Mouse (Mus musculus) testis, adult 2 months (tissue): ENCODE results near the gene Tmbim1. TPM values are rescaled to one million over a fixed set of nuclear protein-coding genes. Genes with fewer than 3 reads are reported as not detected.

Source experiments
- H3K27ac ChIP-seq: fragments of 200-500 bp; 2 replicates; pipeline ENCODE4 v1.5.1; 2012; ENCODE audit warnings: low read depth, low read length; ENCODE audit not compliant: control insufficient read depth, insufficient read depth
- H3K27me3 ChIP-seq: fragments of 200-500 bp; 2 replicates; pipeline ENCODE4 v1.6.1; 2012; ENCODE audit warnings: mild to moderate bottlenecking, low read length, moderate library complexity; ENCODE audit not compliant: control insufficient read depth, insufficient read depth
- H3K36me3 ChIP-seq: fragments of 200-500 bp; 2 replicates; pipeline ENCODE4 v1.6.1; 2012; ENCODE audit warnings: mild to moderate bottlenecking, low read length; ENCODE audit not compliant: control insufficient read depth, insufficient read depth
- H3K4me1 ChIP-seq: fragments of 200-500 bp; 2 replicates; pipeline ENCODE4 v1.6.1; 2012; ENCODE audit warnings: low read length; ENCODE audit not compliant: control insufficient read depth, insufficient read depth
- H3K4me3 ChIP-seq: fragments of 200-500 bp; 2 replicates; pipeline ENCODE4 v1.5.1; 2012; ENCODE audit warnings: low read depth, mild to moderate bottlenecking, low read length, moderate library complexity, mixed read lengths; ENCODE audit not compliant: control insufficient read depth
- CTCF ChIP-seq: fragments of 200-500 bp; IDR thresholded peaks from 2 replicates; pipeline ENCODE4 v1.5.1; 2012; ENCODE audit warnings: low read depth, mild to moderate bottlenecking, inconsistent platforms, low read length, moderate library complexity; ENCODE audit not compliant: control insufficient read depth, insufficient read depth, insufficient replicate concordance
- POLR2A ChIP-seq: fragments of 200-500 bp; IDR thresholded peaks from 2 replicates; pipeline ENCODE4 v1.6.1; 2012; ENCODE audit warnings: low read depth, mild to moderate bottlenecking, inconsistent platforms, low read length, moderate library complexity; ENCODE audit not compliant: control insufficient read depth
- polyA plus RNA-seq: library from polyadenylated mRNA; depleted of rRNA; stranded (reverse); fragments of >200 nt; gene quantifications from 2 replicates; pipeline ENCODE4 v1.2.3, GENCODE M21; 2012

Gene Tmbim1
- polyA plus RNA-seq, 1 experiment, result 6.3 TPM

- no peak overlapping the region for H3K27ac ChIP-seq
- H3K27me3 ChIP-seq, result no peaks in the 10 kb centered on the region
- H3K4me1 ChIP-seq, result no peaks in the 10 kb centered on the region
- peaks cover 1% of the 10 kb centered on the region for H3K36me3 ChIP-seq
- TF ChIP-seq CTCF (no peak), POLR2A (no peak)
- no peak overlapping the region for H3K4me3 ChIP-seq
Measured at GRCm38 (mm10) chr1:74262510-74262909, 42.9 kb downstream of the Tmbim1 start.

- peaks cover 4% of the 10 kb centered on the region for H3K36me3 ChIP-seq
- H3K27me3 ChIP-seq, result no peaks in the 10 kb centered on the region
- no peaks in the 10 kb centered on the region for H3K4me1 ChIP-seq
- no peak overlapping the region for H3K4me3 ChIP-seq
- no peak overlapping the region for H3K27ac ChIP-seq
- TF ChIP-seq POLR2A, result no peak
- TF ChIP-seq CTCF, result no peak
Measured at GRCm38 (mm10) chr1:74256782-74257181, 48.6 kb downstream of the Tmbim1 start.

GRCm38 (mm10) chr1:74255704-74256345 lies 49.6 kb downstream of the Tmbim1 start:
- H3K27me3 ChIP-seq, result no peaks in the 10 kb centered on the region
- no peak overlapping the region for H3K27ac ChIP-seq
- peaks cover 4% of the 10 kb centered on the region for H3K36me3 ChIP-seq
- H3K4me3 ChIP-seq, result no peak overlapping the region
- TF ChIP-seq CTCF (no peak), POLR2A (no peak)
- H3K4me1 ChIP-seq, result no peaks in the 10 kb centered on the region

- Histone ChIP-seq H3K4me3 (no peak overlapping the region), H3K4me1 (peaks cover 2% of the 10 kb centered on the region; the same call in 1 of the 2 replicates), H3K27ac (no peak overlapping the region), H3K27me3 (no peaks in the 10 kb centered on the region), H3K36me3 (peaks cover 2% of the 10 kb centered on the region; the same call in 1 of the 2 replicates)
- TF ChIP-seq POLR2A (no peak), CTCF (no peak)
Measured at GRCm38 (mm10) chr1:74250096-74250495, 55.3 kb downstream of the Tmbim1 start.

GRCm38 (mm10) chr1:74249331-74249980 lies 56.0 kb downstream of the Tmbim1 start:
- TF ChIP-seq POLR2A (no peak), CTCF (no peak)
- Histone ChIP-seq H3K4me3 (no peak overlapping the region), H3K36me3 (peaks cover 2% of the 10 kb centered on the region; the same call in 1 of the 2 replicates), H3K27me3 (no peaks in the 10 kb centered on the region), H3K27ac (peak overlapping the region; percentile 55), H3K4me1 (peaks cover 2% of the 10 kb centered on the region; the same call in 1 of the 2 replicates)

GRCm38 (mm10) chr1:74248799-74249198 lies 56.6 kb downstream of the Tmbim1 start:
- Histone ChIP-seq H3K36me3 (peaks cover 2% of the 10 kb centered on the region; the same call in 1 of the 2 replicates), H3K27ac (no peak overlapping the region), H3K4me3 (no peak overlapping the region), H3K4me1 (peaks cover 2% of the 10 kb centered on the region; the same call in 1 of the 2 replicates), H3K27me3 (no peaks in the 10 kb centered on the region)
- TF ChIP-seq CTCF, result no peak
- TF ChIP-seq POLR2A, result no peak

GRCm38 (mm10) chr1:74245525-74245924 lies 59.9 kb downstream of the Tmbim1 start:
- TF ChIP-seq CTCF (no peak), POLR2A (no peak)
- H3K4me1 ChIP-seq, result peaks cover 3% of the 10 kb centered on the region
- peaks cover 1% of the 10 kb centered on the region; the same call in 1 of the 2 replicates for H3K36me3 ChIP-seq
- no peaks in the 10 kb centered on the region for H3K27me3 ChIP-seq
- H3K27ac ChIP-seq, result no peak overlapping the region
- no peak overlapping the region for H3K4me3 ChIP-seq

GRCm38 (mm10) chr1:74240832-74241231 lies 64.6 kb downstream of the Tmbim1 start:
- TF ChIP-seq CTCF (no peak), POLR2A (no peak)
- Histone ChIP-seq H3K4me1 (peaks cover 12% of the 10 kb centered on the region), H3K27ac (no peak overlapping the region)

More at GRCm38 (mm10) chr1:74240832-74241231, 64.6 kb downstream of the Tmbim1 start:
- H3K4me3 ChIP-seq, result no peak overlapping the region
- no peaks in the 10 kb centered on the region for H3K36me3 ChIP-seq
- H3K27me3 ChIP-seq, result no peaks in the 10 kb centered on the region
